Mouse (Mus musculus) liver, adult 2 months (tissue): ENCODE data around the gene Trip11.

Source experiments
- CTCF ChIP-seq: fragments of 200-500 bp; IDR thresholded peaks from 2 replicates; pipeline ENCODE4 v1.5.1; 2011; ENCODE audit warnings: low read depth, low read length, control low read depth
- POLR2A ChIP-seq: fragments of 200-500 bp; IDR thresholded peaks from 2 replicates; pipeline ENCODE4 v1.6.1; 2011; ENCODE audit warnings: low read length, control low read depth; ENCODE audit not compliant: insufficient read depth; ENCODE audit errors: extremely low read depth

GRCm38 (mm10) chr12:101801744-101802143, 111.3 kb downstream of the Trip11 start:
- TF ChIP-seq POLR2A (no peak), CTCF (no peak)
